ENCODE assay signal across 16 mouse cellular contexts in genomic region chr1:11936984-11937383, GRCm38 (mm10).
DNase-seq lines count a peak whose midpoint lies in the region; ATAC-seq lines count a peak whose summit lies in the region.
"Had no signal": no experiment of that assay in that cellular context is flagged by ENCODE, and none has a peak within 500 bp of the region (broad histone marks: within the 10 kb centered on the region; RNA-seq: fewer than 3 reads in every experiment).

No protein-coding gene starts in this region.

- peak; percentile 41; the same call in 1 of the 2 replicates for ATAC-seq in frontal cortex, adult (ENCODE audit: low TSS enrichment)
- ATAC-seq: midbrain, embryonic 13.5 days had no signal

- intact Hi-C loops in gastrocnemius, postnatal 14 days (cut with DNase I; ENCODE audit: low total_unique reads): no loop called here

- no peak for DNase-seq in frontal cortex, postnatal 25 days (ENCODE audit: low spot score in 2 of 2)
- peak; percentile 28 to 38 for DNase-seq in right cerebral cortex, postnatal 10 days (ENCODE audit: low spot score in 2 of 2)
- DNase-seq in right cerebral cortex, postnatal 25 days: no peak
- DNase-seq in frontal cortex, postnatal 10 days (ENCODE audit: low spot score in 2 of 2): peak; percentile 10 to 12
- DNase-seq in gastrocnemius, postnatal 14 days: no peak
- no peak for DNase-seq in cerebellum, adult 18-20 months
- DNase-seq: cerebellum, adult 11 months; cerebellum, postnatal 36 days; gastrocnemius, postnatal 10 days; heart, adult 2 months; kidney, adult 18-20 months; kidney, postnatal 10 days; liver, embryonic 13.5 days; thymus, postnatal 36 days had no signal

Comparison
In these comparisons a context has a peak if more than half of its experiments do, and no peak if none do; other contexts are left out.
1. DNase-seq: peak in right cerebral cortex, postnatal 10 days (2 of 2) and frontal cortex, postnatal 10 days (2 of 2); none in frontal cortex, postnatal 25 days (0 of 2), right cerebral cortex, postnatal 25 days (single experiment), gastrocnemius, postnatal 14 days (single experiment) and cerebellum, adult 18-20 months (0 of 2).